Mouse (Mus musculus): ENCODE measurements around the gene Tubb4b. TPM values are rescaled to one million over a fixed set of nuclear protein-coding genes. Genes with fewer than 3 reads are reported as not detected.

Gene Tubb4b
- total RNA-seq, 1 experiment from 2014 or later = 513 TPM

DNA sequence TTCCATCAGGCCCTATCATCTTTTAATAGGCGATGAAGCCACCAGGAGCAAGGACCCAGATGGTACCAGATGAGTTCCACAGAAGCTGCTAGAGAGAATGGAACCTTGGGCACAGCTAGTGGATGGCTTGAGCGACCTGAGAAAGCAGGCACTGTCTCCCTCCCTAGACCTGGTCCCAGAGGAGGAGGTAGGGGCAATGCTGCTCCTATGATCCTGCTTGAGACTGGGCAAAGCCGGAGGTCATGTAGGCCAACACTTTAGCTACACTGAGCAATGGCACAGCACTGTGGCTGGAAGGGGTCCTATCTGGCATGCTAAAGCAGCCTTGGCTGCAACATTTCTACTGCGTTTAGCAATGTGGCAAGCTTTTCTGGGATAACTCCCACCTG is 48.8 kb downstream of the Tubb4b start:
- no peak for ATAC-seq (replicated peaks; ENCODE audit: low read depth, poor library complexity, severe bottlenecking)

GRCm38 (mm10) chr2:25174866-25175689 is 49.4 kb downstream of the Tubb4b start:
- ATAC-seq (replicated peaks; ENCODE audit: low read depth, poor library complexity, severe bottlenecking) = no peak

DNA sequence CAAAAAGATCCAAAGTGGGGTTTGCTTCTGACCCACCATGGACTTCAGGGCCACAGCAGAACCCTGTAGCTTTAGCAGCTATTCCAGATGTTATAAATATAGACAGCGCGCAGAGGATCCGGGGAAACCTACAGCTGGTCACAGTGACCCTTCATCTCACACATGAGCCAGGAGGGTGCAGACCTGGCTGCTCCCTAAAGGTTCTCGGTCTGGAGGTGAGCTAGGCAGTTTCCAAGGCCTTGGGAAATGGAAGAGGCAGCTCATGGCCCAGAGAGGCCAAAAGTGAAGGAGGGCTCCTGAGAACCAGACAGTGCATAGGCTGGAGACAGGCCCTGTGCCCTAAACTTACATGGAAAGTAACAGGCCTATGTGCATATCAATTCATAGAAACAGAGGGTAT is 50.7 kb downstream of the Tubb4b start:
- no peak for ATAC-seq (replicated peaks; ENCODE audit: low read depth, poor library complexity, severe bottlenecking)

DNA sequence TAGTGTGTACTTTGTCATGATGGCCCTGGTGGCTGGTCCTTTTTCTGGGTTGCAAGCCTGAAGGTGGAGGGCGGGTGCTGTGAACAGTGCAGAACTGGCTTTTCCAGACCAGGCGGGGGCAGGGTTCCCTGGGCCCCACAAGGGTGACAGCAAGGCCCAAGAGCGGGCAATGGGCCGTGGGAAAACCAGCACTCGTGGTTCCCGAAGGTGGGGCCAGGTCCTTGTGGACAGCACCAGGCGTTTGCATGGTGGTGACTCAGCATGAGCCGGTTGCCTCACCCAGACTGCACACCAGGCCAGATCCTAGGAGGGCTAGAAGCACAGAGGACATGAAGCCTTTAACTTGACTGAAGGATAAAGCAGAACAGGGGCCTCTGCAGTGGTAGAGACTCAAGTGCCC is 51.9 kb downstream of the Tubb4b start:
- 0 out of 2 replicates have a peak, but pooled peaks have one; percentile 33 for ATAC-seq (replicated peaks; ENCODE audit: low read depth, poor library complexity, severe bottlenecking)

Other genes starting within 250 kb of the Tubb4b start
- 117 and 138 TPM in 2 replicates for gene Mrpl41, start 249.6 kb downstream of the Tubb4b start, total RNA-seq (2017)
- 32.3 and 35.7 TPM in 2 replicates for gene Pnpla7, start 248.7 kb downstream of the Tubb4b start, total RNA-seq (2017)
- gene Nsmf, start 170.3 kb downstream of the Tubb4b start, total RNA-seq (2017) = 9.6 and 15.2 TPM in 2 replicates
- gene Entpd8, start 144.4 kb downstream of the Tubb4b start, total RNA-seq (2017) = not detected in 2 replicates
- gene Noxa1, start 129.6 kb downstream of the Tubb4b start, total RNA-seq (2017) = 0.09 TPM in 1 of 2 replicates, not detected in the other
- 0.39 and 2.2 TPM in 2 replicates for gene Nrarp, start 43.9 kb downstream of the Tubb4b start, total RNA-seq (2017)
- gene Tor4a, start 27.8 kb downstream of the Tubb4b start, total RNA-seq (2017) = 15.7 and 18.1 TPM in 2 replicates
- 28.8 and 47.4 TPM in 2 replicates for gene Nelfb, start 13.2 kb downstream of the Tubb4b start, total RNA-seq (2017)
- gene Stpg3, start 10.1 kb downstream of the Tubb4b start, total RNA-seq (2017) = not detected in 2 replicates
- not detected in 2 replicates for gene Fam166a, start 6.0 kb downstream of the Tubb4b start, total RNA-seq (2017)
- gene Slc34a3, start 9.7 kb upstream of the Tubb4b start, total RNA-seq (2017) = not detected in 2 replicates
- not detected in 2 replicates for gene Rnf224, start 12.1 kb upstream of the Tubb4b start, total RNA-seq (2017)
- 0.37 and 0.82 TPM in 2 replicates for gene Rnf208, start 17.6 kb upstream of the Tubb4b start, total RNA-seq (2017)
- not detected in 2 replicates for gene Cysrt1, start 17.8 kb upstream of the Tubb4b start, total RNA-seq (2017)
- gene AL732309.1, start 22.2 kb upstream of the Tubb4b start, total RNA-seq (2017) = 0.50 and 0.87 TPM in 2 replicates
- 11.3 and 13.0 TPM in 2 replicates for gene Tmem203, start 30.7 kb upstream of the Tubb4b start, total RNA-seq (2017)
- 12.4 and 17.0 TPM in 2 replicates for gene Tprn, start 37.9 kb upstream of the Tubb4b start, total RNA-seq (2017)
- 65.1 and 73.3 TPM in 2 replicates for gene Ssna1, start 47.7 kb upstream of the Tubb4b start, total RNA-seq (2017)
- gene Anapc2, start 47.8 kb upstream of the Tubb4b start, total RNA-seq (2017) = 35.1 and 53.1 TPM in 2 replicates
- gene Tmem210, start 63.4 kb upstream of the Tubb4b start, total RNA-seq (2017) = not detected in 2 replicates
- not detected in 2 replicates for gene Lrrc26, start 65.2 kb upstream of the Tubb4b start, total RNA-seq (2017)
- not detected in 2 replicates for gene Grin1, start 94.5 kb upstream of the Tubb4b start, total RNA-seq (2017)
- 40.8 and 41.3 TPM in 2 replicates for gene Man1b1, start 107.6 kb upstream of the Tubb4b start, total RNA-seq (2017)
- 13.3 and 19.2 TPM in 2 replicates for gene Dpp7, start 131.7 kb upstream of the Tubb4b start, total RNA-seq (2017)
- 8.5 and 8.9 TPM in 2 replicates for gene Uap1l1, start 141.0 kb upstream of the Tubb4b start, total RNA-seq (2017)
- gene Sapcd2, start 147.6 kb upstream of the Tubb4b start, total RNA-seq (2017) = 15.1 and 17.4 TPM in 2 replicates
- not detected in 2 replicates for gene Entpd2, start 171.2 kb upstream of the Tubb4b start, total RNA-seq (2017)
- gene Npdc1, start 174.6 kb upstream of the Tubb4b start, total RNA-seq (2017) = 0.64 TPM in 1 of 2 replicates, not detected in the other
- 23.5 and 27.8 TPM in 2 replicates for gene Fut7, start 198.6 kb upstream of the Tubb4b start, total RNA-seq (2017)
- 31.5 and 49.9 TPM in 2 replicates for gene Abca2, start 204.0 kb upstream of the Tubb4b start, total RNA-seq (2017)
- not detected in 2 replicates for gene Clic3, start 232.1 kb upstream of the Tubb4b start, total RNA-seq (2017)
- 19.8 and 29.1 TPM in 2 replicates for gene Paxx, start 236.4 kb upstream of the Tubb4b start, total RNA-seq (2017)
- 4.1 TPM in 1 of 2 replicates, not detected in the other for gene Ptgds, start 245.3 kb upstream of the Tubb4b start, total RNA-seq (2017)